Mouse (Mus musculus) embryonic facial prominence, embryonic 11.5 days (tissue): ENCODE measurements at regions not wholly inside any gene's neighbourhood (a gene's known extent, or its start where the extent isn't known, plus 50 kb on each side); places are given as distances from the start of the nearest gene placed in this dataset.

Source experiments
- ATAC-seq: fragments of 200-750 bp; cut with Nextera tagmentation; replicated peaks from 2 replicates; pipeline ENCODE4 v1.8.0; 2017; ENCODE audit warnings: low read depth; ENCODE audit not compliant: insufficient number of reproducible peaks, low FRiP score, low TSS enrichment
- DNase-seq: peaks from one replicate; pipeline ENCODE4 v3.0.0-alpha.2; 2015; ENCODE audit warnings: low spot score
- H3K27ac ChIP-seq: fragments of 300-500 bp; sonication (generic); replicated peaks from 2 replicates; pipeline ENCODE4 v1.5.1; 2014; ENCODE audit warnings: mild to moderate bottlenecking, low read depth, low read length, control low read depth
- H3K27me3 ChIP-seq: fragments of 300-500 bp; sonication (generic); 2 replicates; pipeline ENCODE4 v1.6.1; 2014; ENCODE audit warnings: mild to moderate bottlenecking, low read length, moderate library complexity, mixed read lengths; ENCODE audit not compliant: control insufficient read depth, insufficient read depth
- H3K36me3 ChIP-seq: fragments of 300-500 bp; sonication (generic); replicated peaks from 2 replicates; pipeline ENCODE4 v1.6.1; 2014; ENCODE audit warnings: low read depth, mild to moderate bottlenecking, low read length, moderate library complexity, mixed read lengths; ENCODE audit not compliant: control insufficient read depth, insufficient read depth
- H3K4me1 ChIP-seq: fragments of 300-500 bp; sonication (generic); 2 replicates; pipeline ENCODE4 v1.6.1; 2014; ENCODE audit warnings: low read length, mixed read lengths; ENCODE audit not compliant: control insufficient read depth, insufficient read depth
- H3K4me2 ChIP-seq: fragments of 300-500 bp; sonication (generic); 2 replicates; pipeline ENCODE4 v1.6.1; 2014; ENCODE audit warnings: low read depth, mild to moderate bottlenecking, control low read depth, low read length, moderate library complexity
- H3K4me3 ChIP-seq: fragments of 300-500 bp; sonication (generic); 2 replicates; pipeline ENCODE4 v1.5.1; 2014; ENCODE audit warnings: low read depth, low read length, control low read depth
- H3K9ac ChIP-seq: fragments of 300-500 bp; sonication (generic); replicated peaks from 2 replicates; pipeline ENCODE4 v1.6.1; 2014; ENCODE audit warnings: mild to moderate bottlenecking, control low read depth, low read length
- H3K9me3 ChIP-seq: fragments of 300-500 bp; sonication (generic); replicated peaks from 2 replicates; pipeline ENCODE4 v1.6.1; 2016; ENCODE audit warnings: mild to moderate bottlenecking, low read length, inconsistent platforms, mixed read lengths; ENCODE audit not compliant: control insufficient read depth
- WGBS: fragments of 180-500 bp; shearing (Covaris S2); extraction: QIAGEN DNeasy Blood & Tissue Kit; methylation state at CpG from one replicate; pipeline ENCODE4 v1.1.7; 2014; 5-methylcytosine and 5-hydroxymethylcytosine counted together

- WGBS = 70% methylated on average over 3 of the region's 3 CpGs
- no peak overlapping the region for H3K9ac ChIP-seq
- no peak overlapping the region for H3K4me2 ChIP-seq
- no peaks in the 10 kb centered on the region for H3K9me3 ChIP-seq
- no peaks in the 10 kb centered on the region for H3K27me3 ChIP-seq
- DNase-seq = no peak
- no peak overlapping the region for H3K27ac ChIP-seq
- ATAC-seq = no peak
- H3K4me1 ChIP-seq = no peaks in the 10 kb centered on the region
- H3K36me3 ChIP-seq = no peaks in the 10 kb centered on the region
- H3K4me3 ChIP-seq = no peak overlapping the region
Measured at GRCm38 (mm10) chr3:157371509-157371908, 162.5 kb upstream of the Zranb2 start.

- Histone ChIP-seq H3K4me3 (no peak overlapping the region), H3K4me2 (no peak overlapping the region), H3K36me3 (no peaks in the 10 kb centered on the region), H3K9ac (no peak overlapping the region), H3K27ac (no peak overlapping the region), H3K9me3 (no peaks in the 10 kb centered on the region), H3K27me3 (no peaks in the 10 kb centered on the region), H3K4me1 (no peaks in the 10 kb centered on the region)
- whole genome bisulfite sequencing = 78% methylated on average over 1 of the region's 1 CpGs
- no peak for DNase-seq
- no peak for ATAC-seq
Measured at GRCm38 (mm10) chr3:157373333-157373732, 160.6 kb upstream of the Zranb2 start.

- DNase-seq = no peak
- Histone ChIP-seq H3K36me3 (no peaks in the 10 kb centered on the region), H3K9me3 (no peaks in the 10 kb centered on the region), H3K27me3 (no peaks in the 10 kb centered on the region), H3K4me3 (no peak overlapping the region), H3K27ac (no peak overlapping the region), H3K9ac (no peak overlapping the region), H3K4me1 (no peaks in the 10 kb centered on the region), H3K4me2 (no peak overlapping the region)
- no peak for ATAC-seq
- 58% methylated on average over 1 of the region's 1 CpGs for WGBS
Measured at GRCm38 (mm10) chr3:157374178-157374577, 159.8 kb upstream of the Zranb2 start.

GRCm38 (mm10) chr3:157377531-157377930 is 156.4 kb upstream of the Zranb2 start:
- DNase-seq (no peak), ATAC-seq (no peak)
- no peaks in the 10 kb centered on the region for H3K27me3 ChIP-seq
- H3K4me2 ChIP-seq = no peak overlapping the region
- H3K27ac ChIP-seq = no peak overlapping the region
- H3K9ac ChIP-seq = no peak overlapping the region
- H3K36me3 ChIP-seq = no peaks in the 10 kb centered on the region
- H3K4me1 ChIP-seq = no peaks in the 10 kb centered on the region
- no peak overlapping the region for H3K4me3 ChIP-seq
- no peaks in the 10 kb centered on the region for H3K9me3 ChIP-seq
- 91% methylated on average over 8 of the region's 8 CpGs for WGBS

- WGBS = 79% methylated on average over 7 of the region's 7 CpGs
- Histone ChIP-seq H3K27me3 (no peaks in the 10 kb centered on the region), H3K4me3 (no peak overlapping the region), H3K36me3 (no peaks in the 10 kb centered on the region), H3K4me1 (no peaks in the 10 kb centered on the region), H3K4me2 (no peak overlapping the region), H3K27ac (no peak overlapping the region), H3K9ac (no peak overlapping the region), H3K9me3 (no peaks in the 10 kb centered on the region)
- ATAC-seq (no peak), DNase-seq (no peak)
Measured at GRCm38 (mm10) chr3:157378127-157378526, 155.8 kb upstream of the Zranb2 start.

- H3K4me1 ChIP-seq = no peaks in the 10 kb centered on the region
Measured at GRCm38 (mm10) chr3:157391835-157392234, 142.1 kb upstream of the Zranb2 start.

GRCm38 (mm10) chr3:157393903-157394302 is 140.1 kb upstream of the Zranb2 start:
- no peaks in the 10 kb centered on the region for H3K27me3 ChIP-seq
- H3K9ac ChIP-seq = no peak overlapping the region
- H3K4me1 ChIP-seq = no peaks in the 10 kb centered on the region
- ATAC-seq = no peak
- no peak overlapping the region for H3K4me3 ChIP-seq
- WGBS = 81% methylated on average over 1 of the region's 1 CpGs
- H3K36me3 ChIP-seq = no peaks in the 10 kb centered on the region
- no peaks in the 10 kb centered on the region for H3K9me3 ChIP-seq
- no peak for DNase-seq
- no peak overlapping the region for H3K4me2 ChIP-seq
- H3K27ac ChIP-seq = no peak overlapping the region

More at GRCm38 (mm10) chr3:157391835-157392234, 142.1 kb upstream of the Zranb2 start:
- Histone ChIP-seq H3K36me3 (no peaks in the 10 kb centered on the region), H3K4me3 (no peak overlapping the region), H3K27ac (no peak overlapping the region), H3K27me3 (no peaks in the 10 kb centered on the region), H3K9me3 (no peaks in the 10 kb centered on the region), H3K9ac (no peak overlapping the region), H3K4me2 (no peak overlapping the region)
- ATAC-seq (no peak), DNase-seq (no peak)
- 88% methylated on average over 1 of the region's 1 CpGs for WGBS

GRCm38 (mm10) chr3:157399909-157400308 is 134.1 kb upstream of the Zranb2 start:
- H3K4me1 ChIP-seq = no peaks in the 10 kb centered on the region
- no peak for ATAC-seq
- DNase-seq = no peak
- H3K9ac ChIP-seq = no peak overlapping the region
- H3K36me3 ChIP-seq = no peaks in the 10 kb centered on the region
- no peaks in the 10 kb centered on the region for H3K27me3 ChIP-seq
- no peak overlapping the region for H3K4me2 ChIP-seq
- no peaks in the 10 kb centered on the region for H3K9me3 ChIP-seq
- no peak overlapping the region for H3K27ac ChIP-seq
- H3K4me3 ChIP-seq = no peak overlapping the region
- WGBS = 85% methylated on average over 3 of the region's 3 CpGs
